Mouse (Mus musculus): ENCODE results near the gene Tspan15.

DNA sequence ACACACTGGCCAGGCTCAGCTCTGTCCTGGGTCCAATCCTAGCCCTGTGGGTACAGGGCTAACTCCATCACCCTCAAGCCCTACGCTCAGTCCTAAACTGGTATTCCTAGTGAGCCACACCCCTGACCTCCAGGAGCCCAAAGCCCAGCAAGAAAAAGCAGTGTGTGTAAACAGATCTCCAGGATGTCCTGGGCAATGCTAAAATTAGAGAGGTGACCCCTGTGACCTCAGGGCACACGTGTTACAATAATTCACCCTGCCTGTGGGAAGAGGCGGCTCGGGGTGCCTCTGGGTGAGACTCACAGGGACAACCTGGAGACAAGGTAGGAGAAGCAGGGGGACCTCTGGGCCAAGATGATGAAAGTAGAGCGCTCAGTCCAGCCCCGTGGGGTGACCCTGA is 6.8 kb downstream of the Tspan15 start:
- TF ChIP-seq CTCF (IDR thresholded peaks at IDR 0.05; ENCODE audit: borderline replicate concordance, control insufficient read depth, extremely low read depth, insufficient read depth, low read length, poor library complexity): no peak
- no peak for TF ChIP-seq POLR2A (IDR thresholded peaks at IDR 0.05; ENCODE audit: control insufficient read depth, extremely low read depth, insufficient read depth, low read length, poor library complexity)

Measured in thymus, adult 2 months (tissue).